Mouse (Mus musculus) spleen, postnatal 36 days (tissue): ENCODE measurements around the gene Birc2.
A peak's percentile ranks its signal among the peaks of the same experiment; 100 is the strongest.
"Not testable (repeated sequence)": the region's sequence is repeated elsewhere in the genome, so short reads cannot be mapped to it uniquely, and the experiment has no call there.

Source experiments
- DNase-seq, 2 experiments: peaks; one replicate each; pipeline ENCODE4 v3.0.0; 2022; ENCODE audit warnings: low spot score in 2 of 2, mixed read lengths in 1 of 2

The Birc2 gene

DNA sequence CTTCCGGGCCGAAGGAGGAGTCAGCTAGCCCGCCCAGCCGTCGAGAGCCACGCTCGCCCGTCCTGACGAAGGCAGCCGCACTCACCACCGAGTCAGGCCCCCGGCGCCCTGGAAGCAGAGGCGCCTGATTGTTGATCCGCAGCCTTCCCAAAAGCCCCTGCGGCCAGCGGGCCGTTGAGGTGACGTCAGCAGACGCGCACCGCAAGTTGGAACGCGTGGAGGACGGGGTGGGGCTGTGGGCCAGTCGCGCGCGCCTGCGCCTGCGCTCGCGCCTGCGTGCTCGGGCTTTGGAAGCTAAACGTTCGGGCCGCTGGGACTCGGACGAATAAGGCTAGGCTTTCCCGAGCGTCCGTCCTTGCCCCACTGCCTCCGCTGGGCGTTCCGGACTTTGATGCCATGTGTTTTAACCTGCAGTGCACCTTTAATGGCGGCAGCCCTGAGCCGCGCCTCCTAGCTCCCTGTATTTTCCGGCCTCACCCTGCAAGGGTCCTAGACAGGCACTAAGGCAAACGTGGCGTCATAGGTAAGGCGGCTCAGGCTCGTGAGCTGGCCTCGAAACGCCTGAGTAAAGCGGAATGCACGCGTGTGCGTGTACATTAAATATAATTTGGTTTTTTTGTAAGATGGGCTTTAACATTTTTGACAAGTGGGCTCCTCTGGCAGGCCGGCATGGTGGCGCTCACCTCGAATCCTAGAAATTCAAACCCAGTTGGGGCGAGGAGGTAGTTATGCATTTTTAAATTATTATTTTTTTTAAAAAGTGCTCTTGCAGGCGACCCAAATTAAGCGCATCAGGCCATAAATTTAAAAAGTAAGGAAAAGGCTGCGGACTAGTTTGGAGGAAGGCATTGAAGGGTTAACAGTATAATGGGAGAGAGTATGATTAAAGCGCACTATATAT, at the start of gene Birc2:
Birc2 (minus strand) TSS at position 160 of the 901 bp plus-strand sequence.
- DNase-seq = peak; percentile 95

- no peak for DNase-seq
Measured at GRCm38 (mm10) chr9:7884346-7884745, 47.5 kb upstream of the Birc2 start.

- DNase-seq = no peak
Measured at GRCm38 (mm10) chr9:7882304-7882865, 45.5 kb upstream of the Birc2 start.

GRCm38 (mm10) chr9:7873511-7874211, 36.8 kb upstream of the Birc2 start:
- DNase-seq = no peak

DNA sequence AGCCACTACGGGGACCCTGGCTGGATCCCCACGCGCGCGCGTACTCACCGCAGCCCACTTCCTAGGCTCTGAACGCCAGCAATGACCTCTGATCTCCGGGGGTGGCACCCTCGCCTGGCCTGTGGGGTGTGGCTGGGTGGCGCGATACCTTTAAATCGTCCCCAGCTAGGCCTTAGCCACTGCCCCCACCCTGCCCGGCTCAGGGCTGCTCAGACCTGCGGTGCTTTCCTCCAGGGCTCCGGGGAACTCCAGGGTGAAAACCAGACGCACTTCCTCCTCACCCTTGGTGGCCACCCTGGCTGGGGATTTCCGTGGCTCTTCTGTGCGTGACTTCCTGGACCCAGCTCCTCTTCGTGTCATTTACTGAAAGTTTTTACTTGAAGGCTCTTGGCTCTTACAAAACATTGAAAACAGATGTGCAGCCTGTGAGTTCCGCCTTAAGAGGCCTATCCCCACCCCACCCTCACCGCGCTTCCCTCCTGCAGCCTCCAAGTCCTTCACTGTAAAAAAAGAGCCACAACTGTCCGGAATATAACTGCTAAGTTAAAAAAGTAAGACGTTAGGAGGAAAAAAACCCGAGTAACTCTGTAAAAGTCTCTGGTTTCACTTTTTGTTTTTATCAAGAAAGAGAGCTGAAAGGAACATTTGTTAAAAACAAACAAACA, 36.0 kb upstream of the Birc2 start, which contains the start of gene Birc3:
Birc3 (minus strand) TSS at position 412 of the 665 bp plus-strand sequence.
- peak; percentile 96 to 97 for DNase-seq

GRCm38 (mm10) chr9:7872044-7872774, 35.3 kb upstream of the Birc2 start:
- no peak for DNase-seq

DNA sequence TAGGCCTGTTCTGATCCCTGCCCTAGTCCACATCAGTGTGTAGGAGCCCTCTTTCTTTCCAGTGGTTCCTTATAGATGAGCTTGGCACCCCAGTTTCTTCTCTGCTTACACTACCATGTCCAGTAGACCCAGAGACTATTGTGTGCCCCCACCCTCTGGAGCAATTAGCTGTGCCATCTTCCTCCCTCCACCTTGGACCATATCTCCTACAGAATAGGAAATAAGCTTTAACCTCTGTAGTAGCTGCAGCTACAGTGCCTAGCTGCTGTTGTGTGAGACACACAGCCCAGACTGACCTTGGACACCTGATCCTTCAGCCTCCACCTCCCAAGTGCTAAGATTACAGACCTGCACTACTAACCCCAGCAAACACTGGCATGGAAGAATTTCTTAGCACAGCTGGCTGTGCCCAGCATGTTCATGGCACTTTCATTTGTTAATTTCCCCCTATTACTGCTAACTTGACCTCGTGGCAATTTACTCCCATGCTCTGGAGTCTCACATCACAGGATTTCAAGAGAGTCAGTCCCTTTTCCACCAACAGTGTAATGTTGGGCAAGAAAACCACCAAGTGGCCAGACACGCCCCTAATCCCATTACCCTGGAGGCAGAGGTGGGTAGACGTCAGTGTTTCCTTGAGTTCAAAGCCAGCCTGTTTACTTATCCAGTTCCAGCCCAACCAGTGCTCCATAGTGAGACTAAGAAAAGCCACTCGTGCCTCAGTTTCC, 34.6 kb upstream of the Birc2 start:
- peak in 1 of 2 experiments; percentile 27 for DNase-seq

DNA sequence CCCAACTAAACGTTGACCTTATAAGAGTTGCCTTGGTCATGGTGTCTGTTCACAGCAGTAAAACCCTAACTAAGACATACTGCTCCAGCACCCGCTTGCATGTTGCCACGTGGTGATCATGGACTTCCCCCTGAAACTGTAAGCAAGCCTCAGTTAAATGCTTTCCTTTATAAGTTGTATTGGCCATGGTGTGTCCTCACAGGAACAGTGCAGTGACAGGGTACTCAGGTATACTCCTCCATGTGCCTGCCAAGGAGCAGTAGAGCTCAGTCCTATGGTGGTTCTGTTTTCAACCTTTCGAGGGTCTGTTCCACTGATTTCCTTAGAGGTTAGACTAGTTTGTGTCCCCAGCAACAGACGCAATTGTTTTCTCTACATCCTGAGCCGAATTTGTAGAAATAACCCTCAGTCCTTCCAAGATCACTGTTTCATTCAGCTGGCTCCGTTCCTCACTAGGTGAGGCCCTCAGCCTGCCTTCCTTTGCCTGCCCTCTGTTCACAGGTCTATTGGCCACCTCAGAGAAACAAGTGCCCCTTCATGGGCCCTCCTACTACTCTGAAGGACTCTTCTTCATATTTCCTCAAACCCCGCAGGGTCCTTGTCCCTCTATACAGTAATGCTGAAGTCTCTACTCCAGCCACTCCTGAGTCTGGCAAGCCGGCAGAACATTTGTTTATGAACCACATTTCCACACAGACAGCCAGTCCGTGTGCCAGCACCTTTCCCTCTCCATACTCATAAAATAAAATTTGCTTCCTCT, 33.9 kb upstream of the Birc2 start:
- DNase-seq = peak; percentile 51 to 53

GRCm38 (mm10) chr9:7868838-7869491, 32.1 kb upstream of the Birc2 start:
- peak; percentile 50 to 51 for DNase-seq

- peak; percentile 40 to 52 for DNase-seq
Measured at GRCm38 (mm10) chr9:7867981-7868380, 31.1 kb upstream of the Birc2 start.

DNA sequence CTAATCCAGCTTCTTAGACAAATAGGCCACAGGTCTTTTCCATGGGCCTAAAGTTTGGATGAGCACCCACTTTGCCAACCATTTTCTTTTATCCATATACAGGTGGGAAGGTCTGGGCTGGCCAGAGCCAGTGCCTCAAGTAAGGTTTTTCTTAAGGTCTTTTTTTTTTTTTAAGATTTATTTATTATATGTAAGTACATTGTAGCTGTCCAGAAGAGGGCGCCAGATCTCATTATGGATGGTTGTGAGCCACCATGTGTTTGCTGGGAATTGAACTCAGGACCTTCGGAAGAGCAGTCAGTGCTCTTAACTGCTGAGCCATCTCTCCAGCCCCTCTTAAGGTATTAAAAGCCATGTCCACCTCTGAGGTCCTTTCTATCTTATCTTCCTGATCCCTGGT, 30.1 kb upstream of the Birc2 start:
- not testable (repeated sequence) for DNase-seq

- no peak for DNase-seq
Measured at GRCm38 (mm10) chr9:7860976-7861375, 24.1 kb upstream of the Birc2 start.

DNA sequence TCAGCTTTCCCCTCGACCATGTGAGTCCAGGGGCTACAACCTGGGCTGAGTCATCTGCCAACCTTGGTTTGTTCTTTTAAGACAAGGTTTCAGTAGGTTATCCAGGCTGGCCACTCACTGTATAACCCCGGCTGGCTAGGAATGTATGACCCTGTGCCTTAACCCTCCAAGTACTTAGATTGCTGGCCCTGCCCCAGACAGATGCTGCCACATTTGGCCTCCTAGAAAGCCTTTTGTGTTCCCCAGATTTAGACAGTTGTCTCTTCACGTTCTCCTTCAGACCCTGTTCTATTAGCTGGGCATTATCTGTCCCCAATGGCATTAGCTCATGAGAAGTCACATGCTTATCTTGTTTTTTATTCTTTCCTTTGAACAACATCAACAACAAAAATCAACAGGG, 19.0 kb upstream of the Birc2 start:
- DNase-seq = no peak

- DNase-seq = no peak
Measured at GRCm38 (mm10) chr9:7855374-7855773, 18.5 kb upstream of the Birc2 start.

DNA sequence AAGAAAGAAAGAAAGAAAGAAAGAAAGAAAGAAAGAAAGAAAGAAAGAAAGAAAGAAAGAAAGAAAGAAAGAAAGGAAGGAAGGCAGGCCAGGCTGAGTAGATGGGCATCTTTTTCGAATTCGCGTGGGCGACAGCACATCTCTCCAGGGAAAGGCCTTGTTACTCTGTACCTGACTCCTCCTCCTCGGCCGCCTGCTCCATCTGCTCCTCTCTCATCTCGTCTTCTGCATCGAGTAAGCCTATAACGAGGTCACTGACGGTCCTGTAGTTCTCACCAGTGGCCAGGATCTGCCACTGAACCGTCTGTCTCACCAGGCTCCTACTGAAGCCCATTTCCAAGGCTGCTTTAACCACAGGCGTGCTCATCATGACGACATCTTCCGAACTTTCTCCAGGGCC, 17.3 kb upstream of the Birc2 start:
- not testable (repeated sequence) for DNase-seq

DNA sequence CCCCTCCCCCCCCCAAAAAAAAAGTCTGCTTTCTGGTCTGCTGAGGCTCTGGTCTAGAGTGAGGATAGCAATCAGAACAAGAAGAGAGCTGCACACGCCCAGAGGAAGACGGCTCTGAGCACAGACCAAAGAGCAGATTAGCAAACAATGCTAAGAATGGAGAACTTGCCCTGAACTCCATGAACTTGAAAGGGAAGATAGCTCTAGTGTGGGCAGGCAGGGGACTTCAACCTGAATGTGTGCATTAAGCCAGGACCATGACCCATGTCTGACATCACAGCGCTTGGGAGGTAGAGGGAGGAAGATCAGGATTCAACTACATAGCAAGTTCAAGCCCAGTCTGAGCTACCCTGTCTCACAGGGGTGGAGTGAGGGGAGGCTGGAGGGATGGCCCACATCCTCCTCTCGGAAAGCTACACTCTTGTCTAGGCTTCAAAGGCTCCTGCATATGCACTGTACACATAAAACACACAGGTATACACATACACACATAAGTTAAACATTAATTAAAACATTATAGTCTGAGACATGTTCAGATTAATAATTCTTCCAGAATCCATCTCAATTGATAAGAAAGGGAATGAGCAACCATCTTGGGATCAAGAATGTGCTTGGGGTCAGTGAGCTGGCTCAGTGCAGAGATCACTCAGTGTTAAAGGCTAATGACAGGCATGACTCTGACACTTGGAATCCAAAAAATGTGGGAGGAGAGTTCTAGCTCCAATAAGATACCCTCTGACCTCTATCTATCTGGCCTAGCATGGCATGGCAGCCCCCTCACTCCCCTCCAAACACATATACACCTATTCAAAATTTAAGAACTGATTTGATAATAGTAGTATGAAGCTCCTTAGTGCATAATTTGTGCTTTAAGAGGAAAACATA, 15.7 kb upstream of the Birc2 start:
- DNase-seq = no peak

GRCm38 (mm10) chr9:7851841-7852240, 15.0 kb upstream of the Birc2 start:
- DNase-seq = no peak

- no peak for DNase-seq
Measured at GRCm38 (mm10) chr9:7848191-7848590, 11.3 kb upstream of the Birc2 start.
